Mouse (Mus musculus) lung, adult 2 months (tissue): ENCODE data around the gene Ddx58.

ENCODE experiments used
- CTCF ChIP-seq: fragments of 200-500 bp; IDR thresholded peaks from 2 replicates; pipeline ENCODE4 v1.5.1; 2011; ENCODE audit warnings: mild to moderate bottlenecking, low read length, control low read depth; ENCODE audit not compliant: insufficient read depth
- POLR2A ChIP-seq: fragments of 200-500 bp; IDR thresholded peaks from 2 replicates; pipeline ENCODE4 v1.6.1; 2011; ENCODE audit warnings: low read depth, mild to moderate bottlenecking, control low read depth, low read length, borderline replicate concordance; ENCODE audit errors: extremely low read depth

- TF ChIP-seq POLR2A = no peak
- TF ChIP-seq CTCF = no peak
Observed at GRCm38 (mm10) chr4:40155467-40155999, 84.1 kb downstream of the Ddx58 start.
